8 mouse cellular contexts compared by ENCODE assay signal in the genomic region with DNA sequence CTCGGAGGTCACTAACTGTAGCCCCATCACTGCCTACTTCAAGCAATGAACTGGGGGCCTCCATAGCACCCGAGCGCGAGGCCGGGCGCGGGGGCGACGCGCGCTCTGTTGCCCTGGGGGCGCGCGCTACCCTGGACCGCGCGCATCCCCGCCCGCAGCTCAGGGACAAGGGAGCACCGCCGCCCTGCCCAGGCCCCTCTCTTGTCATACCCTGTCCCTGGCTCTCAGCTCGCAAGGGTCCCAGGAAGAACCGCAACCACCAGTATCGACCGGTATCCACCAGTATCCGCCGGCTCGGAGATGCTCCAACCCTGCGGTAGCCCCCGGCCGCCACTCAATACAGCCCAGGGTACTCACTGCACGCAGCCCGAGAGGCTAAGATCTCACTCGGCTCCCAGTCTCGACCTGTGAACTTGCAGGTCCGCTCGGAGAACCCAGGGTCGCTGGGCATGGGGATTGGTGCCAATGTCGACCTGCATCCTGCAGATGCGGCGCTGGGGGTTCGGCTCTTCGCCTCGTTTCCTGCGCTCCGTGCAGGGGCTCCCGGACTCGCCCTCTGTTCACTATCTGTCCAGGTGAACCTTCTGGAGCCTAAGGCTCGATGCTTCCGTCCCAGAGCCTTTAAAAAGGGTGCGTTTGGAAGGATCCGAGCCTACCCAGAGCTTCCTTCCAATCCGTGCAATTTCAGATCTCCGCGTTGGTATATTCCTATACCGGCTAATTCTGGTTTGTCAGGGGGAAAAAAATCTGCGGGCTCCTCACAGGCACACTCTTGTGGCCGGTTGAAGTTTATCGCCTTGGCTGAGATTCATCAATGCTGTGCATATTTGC. TPM values are rescaled to one million over a fixed set of nuclear protein-coding genes. Genes with fewer than 3 reads are reported as not detected.
DNase-seq lines count a peak whose midpoint lies in the region; ATAC-seq and TF ChIP-seq lines count a peak whose summit lies in the region.

A gene (minus strand): TSS at position 632 of the 831 bp plus-strand sequence.

- no peaks in the 10 kb centered on the region for H3K79me2 ChIP-seq in CH12.LX (replicated peaks; ENCODE audit: control insufficient read depth, extremely low read depth, insufficient read depth, poor library complexity, severe bottlenecking)

- H3K27ac ChIP-seq in CH12.LX (ENCODE audit: insufficient read depth, low read depth): peak within 1 kb of the TSS; percentile 25; the same call in 1 of the 2 replicates
- H3K27ac ChIP-seq in heart, embryonic 16.5 days (ENCODE audit: low read length): no peak within 1 kb of the TSS
- no peak within 1 kb of the TSS for H3K27ac ChIP-seq in liver, embryonic 16.5 days (ENCODE audit: low read length)

- H3K4me1 ChIP-seq in CH12.LX (ENCODE audit: control insufficient read depth in 1 of 2, insufficient read depth in 2 of 2): peaks cover 0 to 13% of the 10 kb centered on the region in 2 experiments; a peak in 2 of 4 replicates
- H3K4me1 ChIP-seq in heart, embryonic 16.5 days (ENCODE audit: control insufficient read depth, insufficient read depth, low read length): peaks cover 6% of the 10 kb centered on the region
- peaks cover 4% of the 10 kb centered on the region; the same call in 1 of the 2 replicates for H3K4me1 ChIP-seq in liver, embryonic 16.5 days (ENCODE audit: control insufficient read depth, low read depth, low read length)

- H3K4me2 ChIP-seq in CH12.LX (ENCODE audit: insufficient read depth, low read depth, poor library complexity, severe bottlenecking): peak within 1 kb of the TSS; percentile 40; the same call in 1 of the 2 replicates
- peak within 1 kb of the TSS; percentile 77 for H3K4me2 ChIP-seq in heart, embryonic 16.5 days (ENCODE audit: low read depth, low read length)
- peak within 1 kb of the TSS; percentile 50 for H3K4me2 ChIP-seq in liver, embryonic 16.5 days (ENCODE audit: low read depth, low read length)

- H3K9ac ChIP-seq in CH12.LX (ENCODE audit: insufficient read depth, low read depth): peak within 1 kb of the TSS; percentile 81
- H3K9ac ChIP-seq in heart, embryonic 16.5 days (ENCODE audit: low read length): peak within 1 kb of the TSS; percentile 9; the same call in 1 of the 2 replicates
- H3K9ac ChIP-seq in liver, embryonic 16.5 days (ENCODE audit: low read depth, low read length): no peak within 1 kb of the TSS

- TF ChIP-seq RAD21 in CH12.LX (IDR thresholded peaks at IDR 0.05; ENCODE audit: low read depth, low read length): no peak; the same call in 1 of the 2 replicates

- dilution Hi-C loops in CH12.LX (cut with MboI; ENCODE audit: extremely low pct_ligation_motif_present, extremely low pct_unique_long_range_greater_than_20kb, low sequenced_read_pairs): no loop called here

- TF ChIP-seq CTCF in CH12.LX (conservative IDR thresholded peaks at IDR 0.05 in 1 of 2, IDR thresholded peaks at IDR 0.05 in 1 of 2; ENCODE audit: low read depth in 2 of 2, low read length in 2 of 2): peak in 1 of 2 experiments; percentile 30; a peak in 2 of 4 replicates

- WGBS in heart, embryonic 16.5 days: under 1% methylated on average over 59 of the region's 59 CpGs
- under 1% methylated on average over 55 of the region's 59 CpGs for WGBS in liver, embryonic 16.5 days (ENCODE audit: insufficient replicate concordance)

- no peaks in the 10 kb centered on the region for H3K36me3 ChIP-seq in CH12.LX (replicated peaks in 1 of 2; ENCODE audit: control insufficient read depth in 1 of 2, insufficient read depth in 1 of 2, low read length in 1 of 2)
- no peaks in the 10 kb centered on the region for H3K36me3 ChIP-seq in heart, embryonic 16.5 days (ENCODE audit: control insufficient read depth, insufficient read depth)
- H3K36me3 ChIP-seq in liver, embryonic 16.5 days (ENCODE audit: control insufficient read depth, insufficient read depth): no peaks in the 10 kb centered on the region

- no peak for TF ChIP-seq POLR2A in CH12.LX (IDR thresholded peaks at IDR 0.05; ENCODE audit: low read depth, low read length)

- ATAC-seq in heart, embryonic 16.5 days (replicated peaks; ENCODE audit: extremely low read depth, insufficient read depth, low FRiP score): peak; percentile 45; the same call in 1 of the 2 replicates
- no peak for ATAC-seq in liver, embryonic 16.5 days (ENCODE audit: low read depth)

- H3K9me3 ChIP-seq in CH12.LX (replicated peaks; ENCODE audit: low read length): peaks cover 12% of the 10 kb centered on the region
- no peaks in the 10 kb centered on the region for H3K9me3 ChIP-seq in heart, embryonic 16.5 days (replicated peaks; ENCODE audit: control insufficient read depth, low read length)
- H3K9me3 ChIP-seq in liver, embryonic 16.5 days (replicated peaks; ENCODE audit: control insufficient read depth, low read length): no peaks in the 10 kb centered on the region

- H3K4me3 ChIP-seq in CH12.LX (replicated peaks in 1 of 3; ENCODE audit: low read depth in 2 of 3, low read length in 2 of 3, poor library complexity in 1 of 3): peak within 1 kb of the TSS; percentile 38 to 63 (median 44)
- H3K4me3 ChIP-seq in heart, embryonic 16.5 days (ENCODE audit: low read length): peak within 1 kb of the TSS; percentile 56
- peak within 1 kb of the TSS; percentile 26 for H3K4me3 ChIP-seq in liver, embryonic 16.5 days (ENCODE audit: low read depth, low read length)

- no peak for DNase-seq in CH12.LX (ENCODE audit: extremely low read depth)
- peak; percentile 42 for DNase-seq in WW6 (ENCODE audit: low read depth, low spot score)
- peak; percentile 84 for DNase-seq in embryo, embryonic 11 days
- peak; percentile 51 for DNase-seq in layer of hippocampus, adult 11-12 months (ENCODE audit: low spot score)
- peak; percentile 76 to 84 for DNase-seq in right cerebral cortex, postnatal 10 days (ENCODE audit: low spot score in 2 of 2)
- DNase-seq in urinary bladder, postnatal 14 days (ENCODE audit: low spot score): no peak

- no peak for TF ChIP-seq EP300 in CH12.LX (IDR thresholded peaks at IDR 0.05; ENCODE audit: low read length)

- in situ Hi-C loops in CH12.LX (cut with MboI; ENCODE audit: low pct_ligation_motif_present, low pct_unique_long_range_greater_than_20kb, low sequenced_read_pairs): no loop called here

- H3K27me3 ChIP-seq in CH12.LX (replicated peaks): peaks cover 7% of the 10 kb centered on the region
- peaks cover 29% of the 10 kb centered on the region for H3K27me3 ChIP-seq in heart, embryonic 16.5 days (ENCODE audit: control insufficient read depth, insufficient read depth, low read length)
- peaks cover 20% of the 10 kb centered on the region for H3K27me3 ChIP-seq in liver, embryonic 16.5 days (ENCODE audit: control insufficient read depth, insufficient read depth, low read depth, low read length)

TF ChIP-seq in CH12.LX, 34 proteins besides CTCF, POLR2A, EP300 and RAD21:
- TF ChIP-seq USF2 (conservative IDR thresholded peaks at IDR 0.05; ENCODE audit: low read depth, low read length): no peak
- TF ChIP-seq ZNF384 (IDR thresholded peaks at IDR 0.05; ENCODE audit: low read depth, low read length): peak; percentile 64
- no peak for TF ChIP-seq NELFE (IDR thresholded peaks at IDR 0.05; ENCODE audit: low read depth, low read length)

RNA-seq across cellular contexts. Expression of the gene that starts here (rescaled TPM):
- total RNA-seq in CH12.LX (2012; rRNA removed): 0.13 TPM in 1 of 2 replicates, not detected in the other
- total RNA-seq in CH12.LX (2014; rRNA removed): not detected in 2 replicates
- 0.10 and 0.12 TPM in 2 replicates for polyA plus RNA-seq in CH12.LX (2012; ENCODE audit: insufficient read length, low read depth)
- not detected in 2 replicates for polyA plus RNA-seq in heart, embryonic 16.5 days (2015; fragmentation: Nextera tagmentation; extraction: Ambion mirVana)
- 0.04 TPM in 1 of 2 replicates, not detected in the other for polyA plus RNA-seq in liver, embryonic 16.5 days (2015; fragmentation: Nextera tagmentation; extraction: Ambion mirVana)

Comparison
In these comparisons a context has a peak if more than half of its experiments do, and no peak if none do; other contexts are left out.
1. Peak in ATAC-seq, H3K4me3 ChIP-seq, H3K9ac ChIP-seq and H3K4me2 ChIP-seq in heart, embryonic 16.5 days; RNA of the gene not detected or under 1 TPM.
2. DNase-seq: peak in WW6 (single experiment), embryo, embryonic 11 days (single experiment), layer of hippocampus, adult 11-12 months (single experiment) and right cerebral cortex, postnatal 10 days (2 of 2); none in CH12.LX (single experiment) and urinary bladder, postnatal 14 days (single experiment).
3. Peak in every context shown above with its lines, with median percentiles within 50 percentile points of each other: H3K4me2 ChIP-seq and H3K4me3 ChIP-seq.